8 mouse cellular contexts compared by ENCODE assay signal in the genomic region with DNA sequence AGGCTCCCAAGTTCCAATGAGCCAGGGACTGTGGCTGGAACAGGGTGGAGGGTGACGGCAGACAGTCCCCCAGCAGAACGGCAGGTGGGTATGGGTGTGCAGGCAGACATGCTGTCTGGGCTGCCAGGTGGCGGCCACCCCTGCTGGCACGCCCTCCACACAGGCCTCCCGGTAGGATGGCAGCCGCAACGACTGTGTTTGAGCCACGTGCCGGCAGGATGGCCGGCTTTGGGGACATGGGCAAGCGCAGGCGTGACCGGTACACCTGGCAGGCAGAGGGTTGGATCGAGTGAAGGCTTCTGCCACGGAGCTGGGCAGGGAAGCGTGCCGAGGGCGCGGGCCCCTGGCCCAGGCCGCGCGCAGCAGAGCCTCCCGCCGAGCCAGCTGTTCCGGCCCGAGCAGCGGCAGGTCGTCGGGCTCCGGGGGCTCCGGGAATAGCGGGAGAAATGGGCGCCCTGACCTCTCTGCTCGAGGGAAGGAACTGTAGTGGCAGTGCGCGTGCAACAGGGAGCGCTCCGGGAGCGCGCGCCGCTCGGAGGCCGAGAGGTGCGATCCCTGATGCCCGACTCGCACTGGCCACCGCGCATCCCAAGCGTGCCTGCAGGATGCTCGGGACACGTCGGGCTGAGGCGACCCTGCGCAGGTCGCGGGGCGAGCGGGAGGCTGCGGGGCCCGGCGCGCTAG. TPM values are rescaled to one million over a fixed set of nuclear protein-coding genes. Genes with fewer than 3 reads are reported as not detected.
DNase-seq lines count a peak whose midpoint lies in the region; ATAC-seq and TF ChIP-seq lines count a peak whose summit lies in the region.

No protein-coding gene starts in this region.

- H3K36me3 ChIP-seq in heart, embryonic 11.5 days (ENCODE audit: control insufficient read depth, insufficient read depth, low read length) = no peaks in the 10 kb centered on the region
- H3K36me3 ChIP-seq in forebrain, postnatal 0 days (ENCODE audit: insufficient read depth) = 0 out of 2 replicates have a peak, but pooled peaks cover 6% of the 10 kb centered on the region
- no peaks in the 10 kb centered on the region for H3K36me3 ChIP-seq in liver, embryonic 14.5 days (replicated peaks; ENCODE audit: control insufficient read depth, insufficient read depth, low read depth)

- no peaks in the 10 kb centered on the region for H3K9me3 ChIP-seq in heart, embryonic 11.5 days (replicated peaks; ENCODE audit: control insufficient read depth, low read length)
- H3K9me3 ChIP-seq in forebrain, postnatal 0 days (ENCODE audit: low read length) = no peaks in the 10 kb centered on the region
- no peaks in the 10 kb centered on the region for H3K9me3 ChIP-seq in liver, embryonic 14.5 days (ENCODE audit: control insufficient read depth, low read length)

- H3K4me3 ChIP-seq in heart, embryonic 11.5 days (ENCODE audit: low read depth, low read length) = peak overlapping the region; percentile 45
- peak overlapping the region; percentile 46 for H3K4me3 ChIP-seq in forebrain, postnatal 0 days (ENCODE audit: low read depth, low read length)
- H3K4me3 ChIP-seq in liver, embryonic 14.5 days (ENCODE audit: insufficient read depth in 1 of 2, low read depth in 2 of 2, low read length in 2 of 2) = peak overlapping the region in 1 of 2 experiments; percentile 26; a peak in 2 of 4 replicates

- TF ChIP-seq CTCF in forebrain, postnatal 0 days (IDR thresholded peaks at IDR 0.05; ENCODE audit: low read depth) = peak; percentile 50
- no peak; the same call in 1 of the 2 replicates for TF ChIP-seq CTCF in liver, embryonic 14.5 days (IDR thresholded peaks at IDR 0.05; ENCODE audit: low read depth)

- H3K4me2 ChIP-seq in heart, embryonic 11.5 days = peak overlapping the region; percentile 83
- H3K4me2 ChIP-seq in forebrain, postnatal 0 days (ENCODE audit: low read depth) = peak overlapping the region; percentile 70
- H3K4me2 ChIP-seq in liver, embryonic 14.5 days (ENCODE audit: low read depth) = peak overlapping the region; percentile 31; the same call in 1 of the 2 replicates

- peaks cover 81% of the 10 kb centered on the region for H3K27me3 ChIP-seq in heart, embryonic 11.5 days (ENCODE audit: control insufficient read depth, insufficient read depth, low read length)
- peaks cover 14% of the 10 kb centered on the region for H3K27me3 ChIP-seq in forebrain, postnatal 0 days (ENCODE audit: insufficient read depth, low read length)
- peaks cover 31% of the 10 kb centered on the region for H3K27me3 ChIP-seq in liver, embryonic 14.5 days (ENCODE audit: control insufficient read depth, insufficient read depth, low read length)

- H3K27ac ChIP-seq in heart, embryonic 11.5 days (ENCODE audit: low read depth, low read length) = no peak overlapping the region
- no peak overlapping the region for H3K27ac ChIP-seq in forebrain, postnatal 0 days (ENCODE audit: low read depth, low read length)
- H3K27ac ChIP-seq in liver, embryonic 14.5 days = no peak overlapping the region

- H3K9ac ChIP-seq in heart, embryonic 11.5 days (ENCODE audit: low read depth, low read length) = peak overlapping the region; percentile 34; the same call in 1 of the 2 replicates
- H3K9ac ChIP-seq in forebrain, postnatal 0 days = peak overlapping the region; percentile 49
- no peak overlapping the region for H3K9ac ChIP-seq in liver, embryonic 14.5 days (replicated peaks)

- WGBS in heart, embryonic 11.5 days (ENCODE audit: insufficient replicate concordance) = 2% methylated on average over 62 of the region's 63 CpGs
- 2% methylated on average over 62 of the region's 63 CpGs for WGBS in forebrain, postnatal 0 days
- WGBS in liver, embryonic 14.5 days (ENCODE audit: insufficient replicate concordance) = 4% methylated on average over 63 of the region's 63 CpGs

- no peak for DNase-seq in heart, adult 11 months
- peak; percentile 55 for DNase-seq in adrenal gland, postnatal 14 days
- no peak for DNase-seq in forebrain, postnatal 0 days
- no peak for DNase-seq in liver, embryonic 14.5 days (ENCODE audit: low read depth in 3 of 3, low spot score in 3 of 3)
- DNase-seq in testis, postnatal 10 days (ENCODE audit: low spot score) = peak; percentile 72
- DNase-seq in spleen, postnatal 4 days (ENCODE audit: low spot score in 2 of 2) = no peak
- no peak for DNase-seq in yolk sac, embryonic 10.5 days (ENCODE audit: low spot score)

- no peak for TF ChIP-seq EP300 in liver, embryonic 14.5 days (IDR thresholded peaks at IDR 0.05; ENCODE audit: low read depth)

- H3K4me1 ChIP-seq in heart, embryonic 11.5 days (ENCODE audit: control insufficient read depth, insufficient read depth, low read length) = peaks cover 23% of the 10 kb centered on the region
- H3K4me1 ChIP-seq in forebrain, postnatal 0 days (ENCODE audit: insufficient read depth) = peaks cover 9% of the 10 kb centered on the region
- H3K4me1 ChIP-seq in liver, embryonic 14.5 days (replicated peaks; ENCODE audit: control insufficient read depth in 2 of 2, insufficient read depth in 2 of 2, low read length in 1 of 2) = no peaks in the 10 kb centered on the region

- 0 out of 2 replicates have a peak, but pooled peaks have one; percentile 17 for ATAC-seq in heart, embryonic 11.5 days (replicated peaks; ENCODE audit: insufficient number of reproducible peaks, low FRiP score, low TSS enrichment)
- peak; percentile 28; the same call in 1 of the 2 replicates for ATAC-seq in forebrain, postnatal 0 days
- no peak for ATAC-seq in liver, embryonic 14.5 days (ENCODE audit: insufficient read depth)

RNA-seq across cellular contexts. Expression of a gene that starts 17.2 kb away (rescaled TPM):
- polyA plus RNA-seq in heart, embryonic 11.5 days (2014; fragmentation: Nextera tagmentation; extraction: Ambion mirVana) = 0.13 TPM in 1 of 2 replicates, not detected in the other
- 0.90 and 0.96 TPM in 2 replicates for total RNA-seq in adrenal gland, postnatal 14 days (2021)
- total RNA-seq in forebrain, postnatal 0 days (2014; rRNA removed) = 1.5 and 1.6 TPM in 2 replicates
- polyA plus RNA-seq in forebrain, postnatal 0 days (2015; fragmentation: Nextera tagmentation; extraction: Ambion mirVana) = 0.35 and 0.48 TPM in 2 replicates
- 0.17 and 0.21 TPM in 2 replicates for polyA plus RNA-seq in liver, embryonic 14.5 days (2012; rRNA removed)
- polyA plus RNA-seq in liver, embryonic 14.5 days (2014; fragmentation: Nextera tagmentation; extraction: Ambion mirVana) = 0.05 TPM in 1 of 2 replicates, not detected in the other

RNA-seq across cellular contexts. Expression of a gene that starts 27.0 kb away (rescaled TPM):
- 10.0 and 12.0 TPM in 2 replicates for polyA plus RNA-seq in heart, embryonic 11.5 days (2014; fragmentation: Nextera tagmentation; extraction: Ambion mirVana)
- 592 and 605 TPM in 2 replicates for total RNA-seq in adrenal gland, postnatal 14 days (2021)
- 18.6 and 26.2 TPM in 2 replicates for total RNA-seq in forebrain, postnatal 0 days (2014; rRNA removed)
- polyA plus RNA-seq in forebrain, postnatal 0 days (2015; fragmentation: Nextera tagmentation; extraction: Ambion mirVana) = 14.0 and 16.4 TPM in 2 replicates
- 11.9 and 13.7 TPM in 2 replicates for polyA plus RNA-seq in liver, embryonic 14.5 days (2012; rRNA removed)
- polyA plus RNA-seq in liver, embryonic 14.5 days (2014; fragmentation: Nextera tagmentation; extraction: Ambion mirVana) = 12.3 and 13.3 TPM in 2 replicates

RNA-seq across cellular contexts. Expression of a gene that starts 47.6 kb away (rescaled TPM):
- polyA plus RNA-seq in heart, embryonic 11.5 days (2014; fragmentation: Nextera tagmentation; extraction: Ambion mirVana) = 0.89 and 1.2 TPM in 2 replicates
- 18.4 and 21.2 TPM in 2 replicates for total RNA-seq in adrenal gland, postnatal 14 days (2021)
- total RNA-seq in forebrain, postnatal 0 days (2014; rRNA removed) = 3.8 and 6.5 TPM in 2 replicates
- 0.47 and 0.48 TPM in 2 replicates for polyA plus RNA-seq in forebrain, postnatal 0 days (2015; fragmentation: Nextera tagmentation; extraction: Ambion mirVana)
- 6.6 and 6.7 TPM in 2 replicates for polyA plus RNA-seq in liver, embryonic 14.5 days (2012; rRNA removed)
- 2.8 TPM in 2 replicates for polyA plus RNA-seq in liver, embryonic 14.5 days (2014; fragmentation: Nextera tagmentation; extraction: Ambion mirVana)

RNA-seq across cellular contexts. Expression of a gene that starts 57.1 kb away (rescaled TPM):
- polyA plus RNA-seq in heart, embryonic 11.5 days (2014; fragmentation: Nextera tagmentation; extraction: Ambion mirVana) = not detected in 2 replicates
- not detected in 2 replicates for total RNA-seq in adrenal gland, postnatal 14 days (2021)
- 0.15 TPM in 1 of 2 replicates, not detected in the other for total RNA-seq in forebrain, postnatal 0 days (2014; rRNA removed)
- 0.10 and 0.13 TPM in 2 replicates for polyA plus RNA-seq in forebrain, postnatal 0 days (2015; fragmentation: Nextera tagmentation; extraction: Ambion mirVana)
- polyA plus RNA-seq in liver, embryonic 14.5 days (2012; rRNA removed) = not detected in 2 replicates
- polyA plus RNA-seq in liver, embryonic 14.5 days (2014; fragmentation: Nextera tagmentation; extraction: Ambion mirVana) = not detected in 2 replicates

Comparison
In these comparisons a context has a peak if more than half of its experiments do, and no peak if none do; other contexts are left out.
1. H3K4me2 ChIP-seq: peak in every context shown above with its lines; median percentile 83 in heart, embryonic 11.5 days; 70 in forebrain, postnatal 0 days; 31 in liver, embryonic 14.5 days.
2. DNase-seq: peak in adrenal gland, postnatal 14 days (single experiment) and testis, postnatal 10 days (single experiment); none in heart, adult 11 months (single experiment), forebrain, postnatal 0 days (single experiment), liver, embryonic 14.5 days (0 of 3), spleen, postnatal 4 days (0 of 2) and yolk sac, embryonic 10.5 days (single experiment).